Mouse (Mus musculus) MEL (cell line): ENCODE results near the gene Serinc3. TPM values are rescaled to one million over a fixed set of nuclear protein-coding genes. Genes with fewer than 3 reads are reported as not detected.

Experiments used
- DNase-seq: peaks from one replicate; pipeline ENCODE4 v3.0.0; 2011; ENCODE audit warnings: low read depth, low spot score
- H3K27ac ChIP-seq: 2 replicates; pipeline ENCODE4 v1.5.1; 2012; ENCODE audit warnings: low read depth, mild to moderate bottlenecking, control low read depth, low read length, moderate library complexity; ENCODE audit not compliant: control insufficient read depth
- H3K27me3 ChIP-seq, 2 experiments: fragments of 150-350 bp in 1 of 2; sonication (generic) in 1 of 2; 2 replicates each; pipeline ENCODE4 v1.6.1; 2012; ENCODE audit warnings: low read length in 2 of 2, mild to moderate bottlenecking in 2 of 2, improper control_type of control experiment in 1 of 2, moderate library complexity in 1 of 2; ENCODE audit not compliant: insufficient read depth in 2 of 2, control insufficient read depth in 1 of 2
- H3K36me3 ChIP-seq, 2 experiments: 2 replicates each; pipeline ENCODE4 v1.6.1; 2012 to 2014; ENCODE audit warnings: low read length in 2 of 2, improper control_type of control experiment in 1 of 2, inconsistent platforms in 1 of 2, mild to moderate bottlenecking in 1 of 2; ENCODE audit not compliant: insufficient read depth in 2 of 2, control insufficient read depth in 1 of 2
- H3K4me1 ChIP-seq, 2 experiments: fragments of 150-350 bp in 1 of 2; sonication (generic) in 1 of 2; 2 replicates each; pipeline ENCODE4 v1.6.1; 2012; ENCODE audit warnings: low read length in 2 of 2, improper control_type of control experiment in 1 of 2, mild to moderate bottlenecking in 1 of 2; ENCODE audit not compliant: insufficient read depth in 2 of 2, control insufficient read depth in 1 of 2
- H3K4me3 ChIP-seq, 2 experiments: fragments of 150-350 bp in 1 of 2; sonication (generic) in 1 of 2; 2 replicates each; pipeline ENCODE4 v1.5.1; 2012; ENCODE audit warnings: low read depth in 2 of 2, low read length in 2 of 2, mild to moderate bottlenecking in 2 of 2, moderate library complexity in 2 of 2, control low read depth in 1 of 2, improper control_type of control experiment in 1 of 2; ENCODE audit not compliant: control insufficient read depth in 1 of 2, insufficient read depth in 1 of 2
- H3K79me2 ChIP-seq: 2 replicates; pipeline ENCODE4 v1.6.1; 2012; ENCODE audit warnings: mild to moderate bottlenecking, low read length, moderate library complexity; ENCODE audit not compliant: control insufficient read depth, poor library complexity, insufficient read depth
- H3K9ac ChIP-seq: 2 replicates; pipeline ENCODE4 v1.6.1; 2012; ENCODE audit warnings: low read depth, mild to moderate bottlenecking, control low read depth, low read length, moderate library complexity; ENCODE audit not compliant: control insufficient read depth, poor library complexity, severe bottlenecking
- H3K9me3 ChIP-seq: fragments of 150-350 bp; sonication (generic); replicated peaks from 2 replicates; pipeline ENCODE4 v1.6.1; 2012; ENCODE audit warnings: mild to moderate bottlenecking, low read length, improper control_type of control experiment, moderate library complexity; ENCODE audit not compliant: insufficient read depth
- BHLHE40 ChIP-seq: IDR thresholded peaks from 2 replicates; pipeline ENCODE4 v1.6.1; 2012; ENCODE audit warnings: low read depth, mild to moderate bottlenecking, inconsistent platforms, low read length, improper control_type of control experiment, borderline replicate concordance
- CHD1 ChIP-seq: IDR thresholded peaks from 2 replicates; pipeline ENCODE4 v1.6.1; 2012; ENCODE audit warnings: low read depth, mild to moderate bottlenecking, inconsistent platforms, low read length, improper control_type of control experiment
- EP300 ChIP-seq, 2 experiments: IDR thresholded peaks; 2 replicates each; pipeline ENCODE4 v1.6.1; 2011; ENCODE audit warnings: improper control_type of control experiment in 2 of 2, low read length in 2 of 2, low read depth in 1 of 2, mild to moderate bottlenecking in 1 of 2
- GABPA ChIP-seq: IDR thresholded peaks from 2 replicates; pipeline ENCODE4 v1.6.1; 2012; ENCODE audit warnings: low read depth, mild to moderate bottlenecking, inconsistent platforms, low read length, improper control_type of control experiment, moderate library complexity
- JUND ChIP-seq: IDR thresholded peaks from 2 replicates; pipeline ENCODE4 v1.6.1; 2011; ENCODE audit warnings: low read depth, mild to moderate bottlenecking, improper control_type of control experiment, low read length
- KAT2A ChIP-seq: conservative IDR thresholded peaks from 2 replicates; pipeline ENCODE4 v1.6.1; 2012; ENCODE audit warnings: low read depth, low read length, improper control_type of control experiment, inconsistent platforms
- MAX ChIP-seq: IDR thresholded peaks from 2 replicates; pipeline ENCODE4 v1.6.1; 2011; ENCODE audit warnings: low read length, improper control_type of control experiment
- MXI1 ChIP-seq: IDR thresholded peaks from 2 replicates; pipeline ENCODE4 v1.6.1; 2011; ENCODE audit warnings: mild to moderate bottlenecking, low read depth, low read length, improper control_type of control experiment
- POLR2A ChIP-seq, 2 experiments: IDR thresholded peaks; 2 replicates each; pipeline ENCODE4 v1.6.1; 2011 to 2012; ENCODE audit warnings: low read length in 2 of 2, mild to moderate bottlenecking in 2 of 2, control low read depth in 1 of 2, improper control_type of control experiment in 1 of 2, low read depth in 1 of 2, moderate library complexity in 1 of 2; ENCODE audit not compliant: control insufficient read depth in 1 of 2, insufficient read depth in 1 of 2, poor library complexity in 1 of 2
- RAD21 ChIP-seq: IDR thresholded peaks from 2 replicates; pipeline ENCODE4 v1.6.1; 2011; ENCODE audit warnings: mild to moderate bottlenecking, low read depth, low read length, improper control_type of control experiment
- SIN3A ChIP-seq: IDR thresholded peaks from 2 replicates; pipeline ENCODE4 v1.6.1; 2012; ENCODE audit warnings: low read length, improper control_type of control experiment, inconsistent platforms
- SMC3 ChIP-seq: IDR thresholded peaks from 2 replicates; pipeline ENCODE4 v1.6.1; 2011; ENCODE audit warnings: low read depth, low read length, improper control_type of control experiment
- ZC3H11A ChIP-seq: IDR thresholded peaks from 2 replicates; pipeline ENCODE4 v1.6.1; 2012; ENCODE audit warnings: low read depth, mild to moderate bottlenecking, inconsistent platforms, low read length, improper control_type of control experiment
- ZKSCAN1 ChIP-seq: IDR thresholded peaks from 2 replicates; pipeline ENCODE4 v1.6.1; 2012; ENCODE audit warnings: low read depth, mild to moderate bottlenecking, inconsistent platforms, low read length, improper control_type of control experiment, moderate library complexity
- ZMIZ1 ChIP-seq: IDR thresholded peaks from 2 replicates; pipeline ENCODE4 v1.6.1; 2012; ENCODE audit warnings: low read depth, mild to moderate bottlenecking, inconsistent platforms, low read length, improper control_type of control experiment, moderate library complexity
- ZNF384 ChIP-seq: IDR thresholded peaks from 2 replicates; pipeline ENCODE4 v1.6.1; 2012; ENCODE audit warnings: low read depth, mild to moderate bottlenecking, inconsistent platforms, low read length, improper control_type of control experiment
- polyA plus RNA-seq, 2 experiments: library from polyadenylated mRNA; stranded (reverse) in 1 of 2; unstranded in 1 of 2; fragments of >175 nt in 1 of 2; fragments of >200 nt in 1 of 2; gene quantifications; 2 replicates each; pipeline versions ENCODE4 v1.2.1 to v1.2.4; 2012; ENCODE audit warnings: low replicate concordance in 2 of 2, low read depth in 1 of 2; ENCODE audit not compliant: insufficient read length in 2 of 2, insufficient read depth in 1 of 2, missing spikeins in 1 of 2
- total RNA-seq: library from RNA; depleted of rRNA; stranded (reverse); fragments of 300-350 nt; gene quantifications from 2 replicates; pipeline ENCODE4 v1.2.3, GENCODE M21; 2012

The Serinc3 gene
- total and polyA plus RNA-seq, 3 experiments: 348 to 650 (median 637) TPM

DNA sequence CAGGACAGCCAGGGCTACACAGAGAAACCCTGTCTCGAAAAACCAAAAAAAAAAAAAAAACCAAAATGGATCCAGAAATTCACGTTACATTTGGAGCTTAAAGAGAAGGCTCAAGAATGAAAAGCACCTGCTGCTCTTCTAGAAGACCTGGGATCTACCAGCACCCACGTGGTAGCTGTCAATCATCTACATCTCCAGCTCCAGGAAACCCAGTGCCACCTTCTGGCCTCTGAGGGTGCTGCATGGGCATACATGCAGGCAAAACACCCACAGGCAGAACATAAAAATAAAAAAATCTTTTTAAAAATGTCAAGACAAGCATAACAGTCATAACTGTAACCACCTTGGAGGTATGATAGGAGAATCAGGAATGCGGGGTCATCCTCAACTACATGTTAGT lies 47.3 kb downstream of the Serinc3 start (continued):
- TF ChIP-seq JUND (no peak), MXI1 (peak; percentile 96), ZKSCAN1 (no peak), ZC3H11A (peak; percentile 20; the same call in 1 of the 2 replicates), RAD21 (peak; percentile 61), MAX (peak; percentile 93), ZNF384 (no peak; the same call in 1 of the 2 replicates), KAT2A (no peak), BHLHE40 (peak; percentile 38; the same call in 1 of the 2 replicates), POLR2A (IDR thresholded peaks at IDR 0.05; ENCODE audit: control insufficient read depth in 1 of 2, insufficient read depth in 1 of 2, low read depth in 1 of 2, low read length in 2 of 2, poor library complexity in 1 of 2) (no peak)

- H3K36me3 ChIP-seq: peaks cover 0 to 12% of the 10 kb centered on the region in 2 experiments; a peak in 2 of 4 replicates
- no peaks in the 10 kb centered on the region for H3K79me2 ChIP-seq
- no peak for DNase-seq
- H3K4me1 ChIP-seq: peaks cover 5 to 13% of the 10 kb centered on the region in 2 experiments
- H3K9ac ChIP-seq: no peak overlapping the region
- no peaks in the 10 kb centered on the region for H3K9me3 ChIP-seq
- no peak overlapping the region for H3K4me3 ChIP-seq
- H3K27me3 ChIP-seq: no peaks in the 10 kb centered on the region
- TF ChIP-seq SIN3A (peak; percentile 8; the same call in 1 of the 2 replicates), EP300 (IDR thresholded peaks at IDR 0.05; ENCODE audit: low read depth in 1 of 2, low read length in 2 of 2) (no peak)
- H3K27ac ChIP-seq: no peak overlapping the region
Observed at GRCm38 (mm10) chr2:163596873-163597155, 48.1 kb downstream of the Serinc3 start.

DNA sequence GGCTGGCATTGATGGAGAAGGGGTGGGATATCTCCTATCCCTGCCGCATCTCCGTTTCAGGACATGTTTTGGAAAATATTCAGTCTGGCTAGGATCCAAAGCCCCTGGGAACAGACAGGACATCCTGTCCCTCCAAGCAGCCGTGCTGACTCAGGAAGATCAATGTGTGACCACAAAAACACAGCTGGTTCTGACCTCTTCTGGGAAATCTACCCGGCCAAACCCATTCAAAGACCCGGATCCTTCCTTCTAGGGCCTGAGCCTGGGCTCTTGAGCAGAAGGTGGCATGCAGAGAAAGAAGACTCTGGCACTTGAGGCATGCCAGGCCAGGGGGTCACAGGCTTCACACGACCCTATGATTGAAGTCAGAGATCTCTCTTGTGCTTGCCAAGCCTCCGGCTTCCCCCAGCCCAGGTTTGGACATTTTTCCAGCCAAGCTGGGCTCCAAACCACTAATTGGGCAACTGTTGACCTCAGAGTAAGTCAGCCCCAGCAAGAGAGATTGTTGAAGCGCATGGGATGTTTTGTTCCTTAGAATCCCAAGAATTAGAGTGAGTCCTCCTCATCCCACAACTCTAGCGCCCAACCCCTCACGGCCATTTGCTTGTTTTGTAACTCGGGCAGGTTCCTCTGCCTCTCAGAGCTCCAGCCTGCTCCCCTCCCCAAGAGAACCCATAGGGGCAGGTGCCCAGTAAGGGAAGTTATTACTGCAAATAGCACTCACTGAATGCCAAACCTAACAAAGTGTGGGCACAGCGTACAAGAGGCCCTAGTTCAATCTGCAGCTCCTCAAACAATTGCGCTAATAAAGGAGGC lies 48.7 kb downstream of the Serinc3 start:
- Histone ChIP-seq H3K4me3 (no peak overlapping the region), H3K4me1 (peaks cover 5 to 10% of the 10 kb centered on the region in 2 experiments), H3K27ac (no peak overlapping the region), H3K9ac (no peak overlapping the region), H3K27me3 (no peaks in the 10 kb centered on the region), H3K9me3 (no peaks in the 10 kb centered on the region), H3K36me3 (peaks cover 0 to 8% of the 10 kb centered on the region in 2 experiments; a peak in 2 of 4 replicates), H3K79me2 (no peaks in the 10 kb centered on the region)
- no peak for DNase-seq
- no peak for TF ChIP-seq SMC3
- no peak for TF ChIP-seq ZC3H11A
- TF ChIP-seq CHD1: no peak
- no peak for TF ChIP-seq ZMIZ1
- no peak for TF ChIP-seq MAX
- TF ChIP-seq JUND: no peak
- no peak for TF ChIP-seq ZNF384
- no peak for TF ChIP-seq GABPA
- TF ChIP-seq, all 39 proteins: peak for 0
